Mouse (Mus musculus) bone marrow, adult 2 months (tissue): ENCODE results near the gene Rasgef1c.

Experiments used
- CTCF ChIP-seq: fragments of 200-500 bp; IDR thresholded peaks from 2 replicates; pipeline ENCODE4 v1.5.1; 2011; ENCODE audit warnings: low read length, control low read depth; ENCODE audit not compliant: control insufficient read depth, insufficient read depth
- POLR2A ChIP-seq: fragments of 200-500 bp; IDR thresholded peaks from 2 replicates; pipeline ENCODE4 v1.6.1; 2011; ENCODE audit warnings: low read depth, mild to moderate bottlenecking, control low read depth, low read length, borderline replicate concordance; ENCODE audit not compliant: control insufficient read depth

- TF ChIP-seq POLR2A (no peak), CTCF (no peak)
These were observed 73.0 kb downstream of the Rasgef1c start for GRCm38 (mm10) chr11:49974675-49975074.
